Mouse (Mus musculus): Measurements from ENCODE around the gene Grpel1. TPM values are rescaled to one million over a fixed set of nuclear protein-coding genes. Genes with fewer than 3 reads are reported as not detected.

The Grpel1 gene
- polyA plus RNA-seq (2015; fragmentation: Nextera tagmentation; extraction: Ambion mirVana) = 41.0 and 43.2 TPM in 2 replicates

DNA sequence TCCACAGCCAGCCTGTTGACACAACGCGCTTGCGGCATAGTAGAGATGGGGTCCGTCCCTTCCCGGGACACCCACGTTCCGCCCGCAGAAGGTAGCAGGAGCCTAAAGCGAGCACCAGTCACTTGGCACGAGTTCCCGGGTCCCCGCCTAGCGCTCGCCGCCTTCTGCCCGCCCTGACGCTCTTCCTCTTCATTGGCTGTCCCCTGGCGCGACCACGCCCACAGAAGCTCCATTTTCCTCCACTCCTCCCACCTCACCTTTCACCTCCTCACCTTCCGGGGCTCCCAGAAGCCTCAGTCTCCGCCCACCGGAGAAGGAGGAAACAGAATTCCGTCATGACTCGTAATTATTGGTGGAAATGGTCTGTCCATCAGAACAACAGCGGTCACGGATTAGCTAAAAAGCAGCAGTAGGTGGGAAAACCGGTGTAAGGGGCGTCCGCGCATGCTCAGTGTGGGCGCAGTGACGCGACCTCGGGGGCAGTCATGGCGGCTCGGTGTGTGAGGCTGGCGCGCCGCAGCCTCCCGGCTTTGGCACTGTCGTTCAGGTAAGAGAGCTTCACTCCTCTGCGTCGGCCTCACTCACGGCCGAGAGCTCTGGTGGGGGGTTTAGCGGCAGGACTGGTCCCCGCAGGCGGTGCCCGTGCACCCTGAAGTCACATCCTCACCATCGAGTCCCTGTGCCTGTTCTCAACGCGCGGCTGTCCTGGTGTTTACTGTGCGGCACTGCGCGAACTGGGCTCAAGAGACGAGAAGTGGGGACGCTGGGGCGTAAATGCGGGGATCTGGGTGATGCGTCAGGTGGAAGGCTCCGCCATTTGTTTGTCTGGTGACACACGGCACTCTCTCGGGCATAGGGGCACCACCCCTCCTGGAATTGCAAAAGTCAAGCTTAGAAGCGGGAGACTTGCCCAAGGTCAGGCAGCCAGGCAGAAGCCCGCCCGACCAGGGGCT, at the start of gene Grpel1:
TSS of gene Grpel1 (plus strand) at position 290 of the 953 bp plus-strand sequence.

DNA sequence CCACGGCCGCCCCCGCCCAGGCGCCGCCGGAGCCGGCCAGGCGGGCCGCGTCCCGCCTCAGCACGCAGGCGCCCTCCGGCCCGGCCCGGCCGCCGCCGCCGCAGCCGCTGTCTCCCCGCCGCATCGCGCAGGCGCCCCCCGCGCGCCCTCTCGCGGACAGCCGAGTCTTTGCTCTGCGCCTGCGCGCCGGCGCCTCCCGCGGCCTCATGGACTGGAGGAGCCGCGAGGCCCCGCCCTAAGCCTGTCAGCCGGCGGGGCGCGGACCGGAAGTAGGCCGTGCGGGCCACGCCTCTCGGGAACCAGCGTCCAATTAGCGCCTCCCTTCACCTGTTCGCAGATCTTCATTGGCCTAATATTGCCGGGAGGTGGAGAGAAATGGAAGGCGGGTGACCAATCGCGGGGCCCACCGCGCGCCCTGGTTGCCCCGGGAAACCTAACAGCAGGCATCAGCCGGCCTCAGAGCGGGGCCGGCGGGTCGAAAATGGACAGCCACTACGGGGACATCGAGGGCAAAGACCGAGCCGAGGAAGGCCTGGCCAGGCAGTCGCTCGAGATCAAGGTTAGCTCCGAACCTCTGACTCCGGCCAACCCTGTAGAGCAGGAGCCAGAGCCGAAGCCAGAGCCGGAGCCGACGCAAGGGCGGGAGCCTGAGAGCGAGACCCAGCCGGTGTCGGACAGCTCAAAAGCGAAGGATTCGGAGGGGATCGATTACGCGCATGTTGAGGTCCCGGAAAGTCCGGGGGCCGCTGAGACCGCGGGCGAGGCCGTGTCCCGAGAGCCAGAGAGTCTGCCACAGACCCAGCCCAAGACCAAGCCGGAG, 19.6 kb downstream of the Grpel1 start, which contains the start of the genes Tada2b and Ccdc96:
TSS of gene Tada2b (minus strand) at position 115 of the 820 bp plus-strand sequence.
TSS of gene Ccdc96 (plus strand) at position 418 of the 820 bp plus-strand sequence.

Other genes with a start within 250 kb of the Grpel1 start
- 6.3 and 7.0 TPM in 2 replicates for gene Sorcs2, start 66.9 kb upstream of the Grpel1 start, polyA plus RNA-seq (2015; fragmentation: Nextera tagmentation; extraction: Ambion mirVana)
- 1.2 and 2.0 TPM in 2 replicates for gene Tada2b, start 19.3 kb downstream of the Grpel1 start, polyA plus RNA-seq (2015; fragmentation: Nextera tagmentation; extraction: Ambion mirVana)
- gene Ccdc96, start 19.6 kb downstream of the Grpel1 start, polyA plus RNA-seq (2015; fragmentation: Nextera tagmentation; extraction: Ambion mirVana) = 0.14 and 0.24 TPM in 2 replicates
- 10.1 and 10.4 TPM in 2 replicates for gene Tbc1d14, start 128.3 kb downstream of the Grpel1 start, polyA plus RNA-seq (2015; fragmentation: Nextera tagmentation; extraction: Ambion mirVana)
- 16.4 and 18.6 TPM in 2 replicates for gene D5Ertd579e, start 231.0 kb downstream of the Grpel1 start, polyA plus RNA-seq (2015; fragmentation: Nextera tagmentation; extraction: Ambion mirVana)

Measured in urinary bladder, postnatal 0 days (tissue).